Mouse (Mus musculus) erythroblast, embryonic 14.5 days (primary cell): Measurements from ENCODE around the gene Nxpe3. TPM values are rescaled to one million over a fixed set of nuclear protein-coding genes. Genes with fewer than 3 reads are reported as not detected.

Experiments used
- H3K27me3 ChIP-seq: 2 replicates; pipeline ENCODE4 v1.6.1; 2012; ENCODE audit warnings: inconsistent platforms; ENCODE audit not compliant: control insufficient read depth
- H3K36me3 ChIP-seq: 2 replicates; pipeline ENCODE4 v1.6.1; 2012; ENCODE audit warnings: mild to moderate bottlenecking, inconsistent platforms; ENCODE audit not compliant: control insufficient read depth
- H3K4me1 ChIP-seq: 2 replicates; pipeline ENCODE4 v1.6.1; 2012; ENCODE audit warnings: inconsistent platforms; ENCODE audit not compliant: control insufficient read depth
- H3K4me3 ChIP-seq: replicated peaks from 2 replicates; pipeline ENCODE3; 2012; ENCODE audit warnings: moderate library complexity, mild to moderate bottlenecking, inconsistent platforms
- H3K9me3 ChIP-seq: 2 replicates; pipeline ENCODE4 v1.6.1; 2012; ENCODE audit warnings: low read length, inconsistent platforms, mixed read lengths; ENCODE audit not compliant: control insufficient read depth
- GATA1 ChIP-seq: IDR thresholded peaks from 2 replicates; pipeline ENCODE4 v1.6.1; 2012; ENCODE audit warnings: low read length, inconsistent platforms, mixed read lengths
- TAL1 ChIP-seq: IDR thresholded peaks from 3 replicates; pipeline ENCODE4 v1.6.1; 2012; ENCODE audit warnings: low read length, inconsistent platforms, mixed read lengths
- polyA plus RNA-seq: library from polyadenylated mRNA; stranded (reverse); fragments of >175 nt; gene quantifications from 2 replicates; pipeline ENCODE4 v1.2.3, GENCODE M21; 2012

Gene Nxpe3
- polyA plus RNA-seq, 1 experiment: 0.03 TPM

- TF ChIP-seq TAL1 (no peak), GATA1 (no peak)
- H3K4me1 ChIP-seq: peaks cover 54% of the 10 kb centered on the region
- H3K4me3 ChIP-seq: no peak overlapping the region
- H3K36me3 ChIP-seq: peaks cover 17% of the 10 kb centered on the region
- no peaks in the 10 kb centered on the region for H3K9me3 ChIP-seq
- no peaks in the 10 kb centered on the region for H3K27me3 ChIP-seq
Observed at GRCm38 (mm10) chr16:55892484-55892883, 2.6 kb downstream of the Nxpe3 start.

DNA sequence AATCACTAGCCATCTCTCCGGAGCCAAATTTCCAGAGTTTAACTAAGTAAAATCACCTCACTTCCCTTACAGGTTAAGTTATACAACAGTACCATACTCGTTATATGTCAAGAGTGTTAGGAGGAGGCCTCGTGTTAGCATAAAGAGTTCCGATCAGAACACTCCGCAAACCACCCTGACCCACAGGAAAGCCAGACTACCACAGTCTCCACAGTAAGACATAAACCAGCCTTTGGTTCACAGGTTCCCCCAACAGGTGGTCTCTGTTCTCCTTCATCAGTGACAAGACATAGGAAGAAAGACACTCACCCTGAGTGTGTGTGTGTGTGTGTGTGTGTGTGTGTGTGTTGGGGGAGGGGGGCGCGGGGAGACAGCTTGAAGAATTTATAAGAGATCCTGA is 3.7 kb downstream of the Nxpe3 start:
- Histone ChIP-seq H3K4me3 (no peak overlapping the region), H3K36me3 (peaks cover 17% of the 10 kb centered on the region)

DNA sequence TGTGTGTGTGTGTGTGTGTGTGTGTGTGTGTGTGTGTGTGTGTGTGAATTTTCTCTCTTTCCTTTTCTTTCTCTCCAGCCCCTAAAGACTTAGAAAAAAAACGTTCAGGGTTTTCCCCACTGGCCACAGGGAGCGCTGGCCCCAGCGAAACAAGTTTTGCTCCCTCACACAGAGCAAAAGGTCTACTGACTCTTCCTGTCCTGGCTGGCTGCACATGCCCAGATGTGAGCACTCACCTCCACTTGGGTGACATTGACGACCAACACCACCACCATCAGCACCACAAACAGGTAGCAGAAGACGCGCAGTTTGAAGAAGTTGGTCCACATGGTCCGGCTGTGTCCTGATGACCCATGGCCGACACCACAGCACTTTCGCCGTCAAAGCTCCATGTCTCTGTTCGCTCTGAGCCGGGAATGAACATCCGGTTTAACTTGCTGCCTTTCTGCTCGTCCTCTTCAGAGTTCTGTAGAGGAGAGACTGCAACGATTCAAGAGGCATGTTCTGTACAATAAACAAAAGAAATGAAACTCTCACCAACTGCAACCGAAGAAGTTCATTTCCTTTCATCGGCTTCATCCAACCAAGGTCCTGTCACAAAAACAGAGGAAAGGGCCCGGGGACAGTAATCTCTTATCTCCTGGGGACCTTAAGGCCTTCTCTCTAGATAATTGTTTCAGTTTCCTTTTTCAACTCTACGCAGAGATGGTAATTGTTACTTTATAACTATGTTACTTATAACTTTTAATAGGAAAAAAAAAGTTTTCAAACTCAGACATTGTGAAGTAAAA is 4.5 kb downstream of the Nxpe3 start:
- Histone ChIP-seq H3K27me3 (no peaks in the 10 kb centered on the region), H3K4me1 (peaks cover 43% of the 10 kb centered on the region), H3K4me3 (no peak overlapping the region), H3K9me3 (no peaks in the 10 kb centered on the region), H3K36me3 (peaks cover 17% of the 10 kb centered on the region)
- TF ChIP-seq GATA1 (no peak), TAL1 (no peak)

More for the DNA sequence above, 3.7 kb downstream of the Nxpe3 start:
- Histone ChIP-seq H3K4me1 (peaks cover 50% of the 10 kb centered on the region), H3K9me3 (no peaks in the 10 kb centered on the region), H3K27me3 (no peaks in the 10 kb centered on the region)
- no peak for TF ChIP-seq GATA1

DNA sequence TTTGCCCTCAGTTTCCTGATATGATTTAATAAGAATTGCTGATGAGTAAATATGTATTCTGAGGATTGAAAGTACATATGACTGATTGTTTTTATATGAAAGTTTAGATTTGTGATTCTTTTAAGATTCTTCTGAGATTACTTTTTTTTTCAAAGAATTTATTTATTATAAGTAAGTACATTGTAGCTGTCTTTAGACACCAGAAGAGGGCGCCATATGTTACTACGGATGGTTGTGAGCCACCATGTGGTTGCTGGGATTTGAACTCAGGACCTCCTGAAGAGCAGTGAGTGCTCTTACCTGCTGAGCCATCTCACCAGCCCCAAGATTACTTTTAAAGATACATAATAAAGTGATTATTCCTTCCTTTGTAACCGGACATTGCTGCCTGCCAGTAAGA is 5.6 kb downstream of the Nxpe3 start:
- TF ChIP-seq GATA1: no peak
- TF ChIP-seq TAL1: no peak
- H3K4me1 ChIP-seq: peaks cover 32% of the 10 kb centered on the region
- H3K4me3 ChIP-seq: no peak overlapping the region
- H3K27me3 ChIP-seq: no peaks in the 10 kb centered on the region
- peaks cover 17% of the 10 kb centered on the region for H3K36me3 ChIP-seq
- no peaks in the 10 kb centered on the region for H3K9me3 ChIP-seq

DNA sequence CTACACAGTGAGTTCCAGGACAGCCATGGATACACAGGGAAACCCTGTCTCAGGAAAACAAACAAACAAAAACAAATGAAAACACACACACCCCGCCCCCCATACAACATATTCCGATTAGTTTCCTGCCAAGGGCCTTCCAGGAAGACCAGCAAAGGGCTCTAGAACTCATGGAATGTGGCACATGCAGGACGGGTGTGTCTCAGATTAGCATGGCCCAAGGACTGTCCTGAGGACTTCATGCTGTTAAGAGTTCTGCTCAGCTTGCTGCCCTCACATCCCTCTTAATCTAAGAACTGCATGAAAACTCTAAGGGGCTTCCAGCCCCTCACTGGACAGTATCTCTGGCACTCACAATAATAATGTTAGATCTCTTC is 6.5 kb downstream of the Nxpe3 start:
- no peak for TF ChIP-seq GATA1
- no peak for TF ChIP-seq TAL1

DNA sequence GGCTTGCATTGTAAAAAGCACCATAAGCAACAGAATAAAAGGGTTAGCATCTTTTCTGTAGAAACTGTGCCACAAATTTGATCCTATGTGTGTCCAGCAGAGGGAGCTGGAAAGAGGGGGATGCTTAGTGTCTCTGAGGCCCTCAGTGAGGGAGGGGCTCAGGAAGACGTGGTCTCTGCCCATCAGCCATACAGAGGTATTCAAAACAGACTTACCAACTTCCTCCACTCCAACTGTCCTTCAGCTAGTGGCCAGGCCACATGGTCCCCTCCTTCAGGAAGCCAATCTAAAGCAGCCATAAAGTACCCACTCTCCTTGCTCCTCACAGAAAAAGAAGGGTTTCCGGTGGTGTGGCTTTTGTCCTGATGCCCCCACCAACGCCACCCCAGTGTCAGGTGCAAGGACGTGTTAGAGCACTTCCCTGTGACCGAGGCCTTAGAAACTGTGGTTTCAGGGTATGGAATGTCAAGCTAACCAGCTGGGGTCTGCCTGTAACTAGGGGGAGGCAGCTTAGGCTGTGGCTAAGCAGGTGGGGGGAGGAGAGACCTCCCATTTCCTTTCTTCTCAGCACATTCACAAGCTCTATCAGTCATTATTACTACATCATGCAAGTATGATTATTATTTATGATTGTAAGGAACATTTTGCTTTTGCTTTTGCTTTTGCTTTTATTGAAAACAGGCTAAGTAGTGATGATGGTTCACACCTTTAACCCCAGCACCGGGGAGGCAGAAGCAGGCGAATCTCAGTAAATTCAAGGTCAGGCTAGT is 7.1 kb downstream of the Nxpe3 start:
- Histone ChIP-seq H3K36me3 (peaks cover 17% of the 10 kb centered on the region), H3K4me3 (no peak overlapping the region), H3K27me3 (no peaks in the 10 kb centered on the region), H3K9me3 (no peaks in the 10 kb centered on the region), H3K4me1 (peaks cover 18% of the 10 kb centered on the region)
- no peak for TF ChIP-seq GATA1
- TF ChIP-seq TAL1: no peak

More for the DNA sequence above, 6.5 kb downstream of the Nxpe3 start:
- H3K4me1 ChIP-seq: peaks cover 24% of the 10 kb centered on the region
- H3K36me3 ChIP-seq: peaks cover 17% of the 10 kb centered on the region
- no peak overlapping the region for H3K4me3 ChIP-seq
- no peaks in the 10 kb centered on the region for H3K9me3 ChIP-seq
- H3K27me3 ChIP-seq: no peaks in the 10 kb centered on the region

DNA sequence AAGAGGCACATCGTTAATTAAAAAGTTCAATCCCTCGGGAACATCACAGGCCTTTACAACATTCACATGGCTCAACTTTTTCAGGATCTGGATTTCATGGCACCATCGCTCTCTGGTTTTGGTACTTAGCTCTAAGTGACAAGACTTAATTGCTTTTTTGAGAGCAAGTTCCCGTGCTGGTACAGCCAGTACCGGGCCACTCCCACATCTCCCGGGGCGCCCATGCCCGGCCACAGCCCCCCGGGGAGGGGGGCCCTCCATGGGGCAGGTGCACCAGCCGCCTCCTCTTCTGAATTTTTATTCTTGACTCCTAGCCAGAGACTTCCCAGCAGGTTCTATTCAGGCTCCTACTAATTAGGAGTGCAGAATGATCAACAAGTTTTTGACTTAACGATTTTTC is 10.8 kb downstream of the Nxpe3 start:
- H3K4me3 ChIP-seq: no peak overlapping the region
- H3K27me3 ChIP-seq: no peaks in the 10 kb centered on the region
- peaks cover 10% of the 10 kb centered on the region for H3K36me3 ChIP-seq
- H3K9me3 ChIP-seq: no peaks in the 10 kb centered on the region
- TF ChIP-seq TAL1 (no peak), GATA1 (no peak)
- peaks cover 2% of the 10 kb centered on the region; the same call in 1 of the 2 replicates for H3K4me1 ChIP-seq

DNA sequence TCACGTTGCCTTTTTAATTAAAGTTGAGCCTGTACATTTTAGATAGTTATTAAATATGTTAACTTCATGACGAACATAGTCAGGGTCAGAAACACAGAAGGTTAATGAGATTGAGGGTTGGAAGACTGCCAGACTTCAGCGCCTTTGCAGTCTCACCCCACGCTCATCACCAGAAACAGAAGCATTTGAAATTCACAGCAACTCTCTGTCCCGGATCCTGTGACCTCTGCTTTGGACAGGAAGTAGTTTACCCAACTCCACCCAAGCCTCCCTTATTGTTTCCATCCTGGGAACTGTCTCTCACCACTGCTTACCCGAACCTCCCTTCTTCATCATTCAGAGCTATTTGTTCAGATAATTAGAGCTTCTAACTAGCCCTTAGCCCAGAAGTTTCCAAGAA is 19.1 kb downstream of the Nxpe3 start:
- no peak for TF ChIP-seq TAL1
- TF ChIP-seq GATA1: no peak
- no peaks in the 10 kb centered on the region for H3K27me3 ChIP-seq
- no peaks in the 10 kb centered on the region for H3K36me3 ChIP-seq
- no peak overlapping the region for H3K4me3 ChIP-seq
- H3K9me3 ChIP-seq: no peaks in the 10 kb centered on the region
- no peaks in the 10 kb centered on the region for H3K4me1 ChIP-seq

DNA sequence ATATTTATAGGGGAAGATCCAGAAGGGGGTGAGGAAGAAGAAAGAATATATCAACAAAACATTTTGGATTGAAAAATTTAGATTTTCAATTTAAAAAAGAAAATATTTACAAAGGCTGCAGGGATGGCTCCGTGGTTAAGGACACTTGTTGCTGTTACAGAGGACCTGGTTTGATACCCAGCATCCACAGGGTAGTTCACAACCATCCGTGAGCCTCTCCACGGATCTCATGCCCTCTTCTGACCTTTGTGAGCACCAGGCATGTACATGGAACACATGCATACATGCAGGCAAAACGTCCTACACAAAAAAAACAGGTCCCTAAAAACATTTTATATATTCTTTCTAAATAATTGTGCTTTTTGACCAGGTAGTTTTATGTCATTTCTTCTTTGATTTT is 31.3 kb downstream of the Nxpe3 start:
- TF ChIP-seq GATA1: no peak
- no peak for TF ChIP-seq TAL1
- H3K4me1 ChIP-seq: no peaks in the 10 kb centered on the region
- no peaks in the 10 kb centered on the region for H3K9me3 ChIP-seq
- H3K36me3 ChIP-seq: peaks cover 5% of the 10 kb centered on the region
- H3K27me3 ChIP-seq: no peaks in the 10 kb centered on the region
- no peak overlapping the region for H3K4me3 ChIP-seq
